Mouse (Mus musculus) mature B cell (primary cell): ENCODE results near the gene Ulbp1.
"Not testable (repeated sequence)": the region's sequence is repeated elsewhere in the genome, so short reads cannot be mapped to it uniquely, and the experiment has no call there.

Experiments
- in situ Hi-C: fragments of 300-500 bp; cut with MboI; formaldehyde crosslinking; loops from 2 replicates; pipeline ENCODE4 v1.14.3; 2019

Ulbp1 gene

GRCm38 (mm10) chr10:7473197-7473889 is at the start of gene Ulbp1:
Gene Ulbp1, minus strand, starts transcription at chr10:7473638.
- in situ Hi-C loops, result no loop called here

- in situ Hi-C loops, result not testable (repeated sequence)
Measured at GRCm38 (mm10) chr10:7498180-7498579, 24.7 kb upstream of the Ulbp1 start.

- in situ Hi-C loops, result not testable (repeated sequence)
Measured at GRCm38 (mm10) chr10:7492384-7492783, 18.9 kb upstream of the Ulbp1 start.

GRCm38 (mm10) chr10:7483650-7484049 is 10.2 kb upstream of the Ulbp1 start:
- in situ Hi-C loops, result no loop called here

GRCm38 (mm10) chr10:7474225-7474624 is 787 bp upstream of the Ulbp1 start:
- in situ Hi-C loops, result not testable (repeated sequence)

- in situ Hi-C loops, result no loop called here
Measured at GRCm38 (mm10) chr10:7471664-7472063, 1.8 kb downstream of the Ulbp1 start.

GRCm38 (mm10) chr10:7470457-7470856 is 3.0 kb downstream of the Ulbp1 start:
- in situ Hi-C loops, result no loop called here

GRCm38 (mm10) chr10:7469716-7470414 is 3.6 kb downstream of the Ulbp1 start:
- in situ Hi-C loops, result not testable (repeated sequence)

- in situ Hi-C loops, result no loop called here
Measured at GRCm38 (mm10) chr10:7462006-7462405, 11.4 kb downstream of the Ulbp1 start.

- in situ Hi-C loops, result no loop called here
Measured at GRCm38 (mm10) chr10:7438928-7439327, 34.5 kb downstream of the Ulbp1 start.

GRCm38 (mm10) chr10:7393143-7394035 is 80.0 kb downstream of the Ulbp1 start:
- in situ Hi-C loops, result no loop called here

- in situ Hi-C loops, result no loop called here
Measured at GRCm38 (mm10) chr10:7391935-7392930, 81.2 kb downstream of the Ulbp1 start.

- in situ Hi-C loops, result no loop called here
Measured at GRCm38 (mm10) chr10:7391561-7391934, 81.9 kb downstream of the Ulbp1 start.

GRCm38 (mm10) chr10:7391108-7391507 is 82.3 kb downstream of the Ulbp1 start:
- in situ Hi-C loops, result no loop called here
